Mouse (Mus musculus) embryonic fibroblast, embryonic 13.5 days (primary cell): ENCODE measurements around the gene Fermt3. TPM values are rescaled to one million over a fixed set of nuclear protein-coding genes. Genes with fewer than 3 reads are reported as not detected.

ENCODE experiments used
- H3K27ac ChIP-seq: 2 replicates; pipeline ENCODE4 v1.5.1; 2012; ENCODE audit warnings: low read length, control low read depth, inconsistent platforms; ENCODE audit not compliant: insufficient read depth
- H3K4me1 ChIP-seq: 2 replicates; pipeline ENCODE4 v1.6.1; 2011; ENCODE audit warnings: low read length; ENCODE audit not compliant: control insufficient read depth, insufficient read depth
- H3K4me3 ChIP-seq: 2 replicates; pipeline ENCODE4 v1.5.1; 2011; ENCODE audit warnings: mild to moderate bottlenecking, control low read depth, low read length; ENCODE audit not compliant: insufficient read depth
- CTCF ChIP-seq: IDR thresholded peaks from 2 replicates; pipeline ENCODE4 v1.5.1; 2011; ENCODE audit warnings: mild to moderate bottlenecking, control low read depth, low read length, moderate library complexity, borderline replicate concordance; ENCODE audit not compliant: insufficient read depth
- POLR2A ChIP-seq: IDR thresholded peaks from 2 replicates; pipeline ENCODE4 v1.6.1; 2011; ENCODE audit warnings: low read depth, mild to moderate bottlenecking, control low read depth, low read length, moderate library complexity
- polyA plus RNA-seq: library from polyadenylated mRNA; stranded (reverse); fragments of >200 nt; gene quantifications from 2 replicates; pipeline ENCODE4 v1.2.4, GENCODE M21; 2011; ENCODE audit warnings: low read depth; ENCODE audit not compliant: missing spikeins, insufficient read length

The Fermt3 gene
- polyA plus RNA-seq, 1 experiment, result 1.3 TPM

DNA sequence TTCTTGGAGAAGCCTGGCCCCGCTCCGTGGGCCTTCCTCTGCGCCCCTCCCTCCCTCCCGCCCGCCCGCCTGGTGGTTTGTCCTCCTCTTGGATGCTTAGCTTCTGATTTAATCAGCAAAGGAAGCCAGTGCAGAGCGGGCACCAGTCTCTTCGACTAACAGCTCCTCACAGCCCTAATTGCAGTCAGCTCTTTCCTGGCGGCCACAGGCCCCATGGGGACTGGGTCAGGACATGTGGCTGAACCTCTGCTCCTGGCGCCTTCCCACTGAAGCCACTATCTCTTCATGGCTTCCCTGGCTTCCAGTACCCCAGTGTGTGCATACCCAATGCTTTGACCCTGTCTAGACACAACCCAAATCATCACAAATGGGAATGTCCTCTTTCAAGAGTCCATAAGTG is 62.8 kb downstream of the Fermt3 start:
- TF ChIP-seq POLR2A (no peak), CTCF (no peak)
- Histone ChIP-seq H3K4me1 (peaks cover 7% of the 10 kb centered on the region), H3K27ac (no peak overlapping the region), H3K4me3 (no peak overlapping the region)

DNA sequence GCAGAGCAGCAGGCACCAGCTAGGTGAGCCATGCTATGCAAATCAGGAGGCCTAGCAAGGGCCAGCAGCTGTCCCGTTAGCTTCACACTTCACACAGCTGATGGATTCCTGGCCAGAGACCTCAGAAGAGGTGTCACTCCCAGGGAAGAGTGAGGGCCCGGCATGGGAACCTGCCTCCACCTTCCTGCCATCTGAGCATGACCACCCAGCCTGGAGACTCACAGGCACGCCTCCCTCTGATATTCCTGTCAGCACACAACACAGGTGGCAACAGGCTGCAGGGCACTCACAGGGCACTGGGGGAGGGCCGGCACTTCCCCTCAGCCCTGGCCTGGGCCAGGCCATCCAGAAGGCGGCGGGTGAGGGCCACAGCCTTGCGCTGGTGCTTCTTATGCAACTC is 63.8 kb downstream of the Fermt3 start:
- TF ChIP-seq CTCF (no peak), POLR2A (no peak)
- H3K27ac ChIP-seq, result no peak overlapping the region

GRCm38 (mm10) chr19:6954046-6954445 is 65.2 kb downstream of the Fermt3 start:
- Histone ChIP-seq H3K4me3 (no peak overlapping the region), H3K4me1 (peaks cover 7% of the 10 kb centered on the region), H3K27ac (no peak overlapping the region)
- TF ChIP-seq POLR2A (no peak), CTCF (peak; percentile 33; the same call in 1 of the 2 replicates)

More for the DNA sequence above, 63.8 kb downstream of the Fermt3 start:
- Histone ChIP-seq H3K4me3 (no peak overlapping the region), H3K4me1 (peaks cover 7% of the 10 kb centered on the region)

DNA sequence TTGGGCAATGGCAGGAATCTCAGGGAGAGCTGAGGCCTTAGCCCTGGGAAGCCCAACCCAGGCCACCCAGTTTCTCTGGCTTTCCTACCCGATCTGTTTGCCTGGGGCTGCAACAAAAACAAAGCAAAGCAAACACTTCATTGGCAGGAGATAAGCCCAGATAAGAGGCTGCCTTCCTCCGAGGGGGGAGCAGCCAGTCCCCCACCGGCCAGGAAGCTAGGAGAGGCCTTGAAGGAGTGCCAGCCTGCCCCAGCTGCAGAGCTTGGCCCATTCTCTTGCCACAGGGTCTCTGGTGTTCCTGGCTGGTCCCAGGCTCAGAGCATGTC is 66.6 kb downstream of the Fermt3 start:
- peaks cover 7% of the 10 kb centered on the region for H3K4me1 ChIP-seq
- H3K4me3 ChIP-seq, result no peak overlapping the region
- TF ChIP-seq CTCF (no peak), POLR2A (no peak)
- peak overlapping the region; percentile 94 for H3K27ac ChIP-seq

- peak overlapping the region; percentile 45 for H3K4me3 ChIP-seq
- H3K27ac ChIP-seq, result peak overlapping the region; percentile 94
- peaks cover 7% of the 10 kb centered on the region for H3K4me1 ChIP-seq
- no peak for TF ChIP-seq CTCF
- peak; percentile 10; the same call in 1 of the 2 replicates for TF ChIP-seq POLR2A
Observed at GRCm38 (mm10) chr19:6951994-6952711, 67.1 kb downstream of the Fermt3 start.

DNA sequence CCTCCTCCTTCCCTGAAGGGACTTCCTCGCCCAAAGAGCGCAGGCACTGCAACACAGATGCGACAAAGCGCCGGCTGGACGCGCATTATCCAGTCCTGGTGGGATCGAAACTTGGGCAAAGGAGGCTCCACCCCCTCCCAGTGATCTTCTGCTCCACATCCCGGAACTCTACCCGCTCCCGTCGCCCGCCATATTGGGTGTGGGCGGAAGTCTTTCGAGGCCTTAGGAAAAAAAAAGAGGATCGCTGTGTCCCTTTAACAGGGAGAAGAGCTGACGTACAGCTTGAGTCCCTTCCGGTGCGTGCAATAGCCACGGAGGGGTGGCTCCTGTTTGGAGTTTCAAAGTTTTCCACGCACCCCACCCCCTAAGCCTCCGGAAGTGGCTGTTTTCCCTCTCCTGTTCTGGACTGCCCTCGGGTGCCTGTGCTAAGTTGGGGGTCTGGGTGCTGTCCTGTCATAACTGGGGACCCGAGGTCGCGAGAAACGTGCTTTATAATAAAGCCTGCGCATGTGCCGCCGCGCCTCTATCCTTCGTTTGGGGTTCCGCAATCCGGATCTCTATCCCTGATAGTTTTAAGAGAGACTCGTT is 67.8 kb downstream of the Fermt3 start:
- peaks cover 7% of the 10 kb centered on the region for H3K4me1 ChIP-seq
- peak overlapping the region; percentile 71 for H3K4me3 ChIP-seq
- H3K27ac ChIP-seq, result peak overlapping the region; percentile 94
- TF ChIP-seq CTCF (no peak), POLR2A (peak; percentile 96)

DNA sequence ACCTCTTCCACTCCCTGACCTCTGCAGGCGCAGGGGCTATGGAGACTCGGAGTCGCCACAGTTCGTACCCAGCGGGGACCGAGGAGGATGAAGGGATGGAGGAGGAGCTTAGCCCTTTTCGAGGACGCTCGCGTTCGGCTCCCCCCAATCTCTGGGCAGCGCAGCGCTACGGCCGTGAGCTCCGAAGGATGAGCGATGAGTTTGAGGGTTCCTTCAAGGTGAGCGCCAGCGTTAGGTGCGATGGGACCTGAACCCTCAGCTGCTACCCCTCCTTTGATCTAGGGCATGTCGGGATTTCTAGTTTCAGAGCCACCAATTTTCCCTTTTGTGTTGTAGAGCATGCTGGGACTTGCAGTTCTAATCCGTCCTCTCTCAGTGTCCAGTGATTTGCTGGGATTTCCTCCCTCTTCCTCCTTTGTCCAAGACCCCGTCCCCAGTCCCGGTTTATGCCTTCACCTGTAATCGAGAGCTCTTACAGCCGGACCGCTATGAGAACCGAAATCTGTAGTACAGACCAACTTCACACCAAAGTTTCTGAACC is 68.6 kb downstream of the Fermt3 start:
- Histone ChIP-seq H3K4me1 (peaks cover 7% of the 10 kb centered on the region), H3K4me3 (peak overlapping the region; percentile 71), H3K27ac (peak overlapping the region; percentile 94)
- no peak for TF ChIP-seq CTCF
- peak; percentile 93 for TF ChIP-seq POLR2A

DNA sequence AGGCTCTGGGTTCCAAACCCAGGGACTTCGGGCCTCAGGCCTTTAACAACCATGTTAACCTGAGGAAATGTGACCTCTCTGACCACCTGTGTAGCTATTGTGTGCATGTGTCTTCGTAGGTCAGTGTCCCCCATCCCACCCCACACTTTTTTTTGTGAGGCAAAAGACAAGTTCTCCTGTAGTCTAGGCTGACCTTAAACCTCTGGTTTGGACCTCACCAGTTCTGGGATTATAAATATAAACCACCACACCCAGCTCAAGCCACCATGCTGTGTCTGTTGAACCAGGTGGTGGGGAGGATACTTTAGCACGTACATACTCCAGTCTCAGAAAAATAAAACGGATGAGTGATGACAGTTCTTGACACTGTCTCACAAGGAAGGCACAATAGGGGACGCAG is 69.3 kb downstream of the Fermt3 start:
- Histone ChIP-seq H3K27ac (no peak overlapping the region), H3K4me1 (peaks cover 7% of the 10 kb centered on the region), H3K4me3 (peak overlapping the region; percentile 71; the same call in 1 of the 2 replicates)
- TF ChIP-seq CTCF (no peak), POLR2A (no peak)

GRCm38 (mm10) chr19:6949532-6949931 is 69.7 kb downstream of the Fermt3 start:
- no peak overlapping the region for H3K4me3 ChIP-seq
- TF ChIP-seq CTCF (no peak), POLR2A (no peak; the same call in 1 of the 2 replicates)

More at GRCm38 (mm10) chr19:6949532-6949931, 69.7 kb downstream of the Fermt3 start:
- peaks cover 7% of the 10 kb centered on the region for H3K4me1 ChIP-seq
- no peak overlapping the region for H3K27ac ChIP-seq

Other genes starting within 250 kb of the Fermt3 start
- 32.6 and 36.8 TPM in 2 replicates for gene Rps6ka4, start 178.8 kb downstream of the Fermt3 start, polyA plus RNA-seq
- 0.18 TPM in 1 of 2 replicates, not detected in the other for gene Ccdc88b, start 161.3 kb downstream of the Fermt3 start, polyA plus RNA-seq
- gene Trmt112, start 109.8 kb downstream of the Fermt3 start, polyA plus RNA-seq, result 61.4 and 74.9 TPM in 2 replicates
- gene Prdx5, start 109.4 kb downstream of the Fermt3 start, polyA plus RNA-seq, result 161 and 235 TPM in 2 replicates
- 18.6 and 19.7 TPM in 2 replicates for gene Esrra, start 97.7 kb downstream of the Fermt3 start, polyA plus RNA-seq
- gene Catsperz, start 94.1 kb downstream of the Fermt3 start, polyA plus RNA-seq, result 0.57 TPM in 1 of 2 replicates, not detected in the other
- not detected in 2 replicates for gene Kcnk4, start 85.0 kb downstream of the Fermt3 start, polyA plus RNA-seq
- gene Bad, start 77.6 kb downstream of the Fermt3 start, polyA plus RNA-seq, result 31.0 and 40.3 TPM in 2 replicates
- gene Gpr137, start 77.0 kb downstream of the Fermt3 start, polyA plus RNA-seq, result 26.5 and 26.7 TPM in 2 replicates
- gene Ppp1r14b, start 44.5 kb downstream of the Fermt3 start, polyA plus RNA-seq, result 161 and 202 TPM in 2 replicates
- gene Plcb3, start 43.0 kb downstream of the Fermt3 start, polyA plus RNA-seq, result 56.2 and 69.3 TPM in 2 replicates
- 35.9 and 37.0 TPM in 2 replicates for gene Fkbp2, start 39.0 kb downstream of the Fermt3 start, polyA plus RNA-seq
- gene Vegfb, start 31.8 kb downstream of the Fermt3 start, polyA plus RNA-seq, result 24.5 and 29.6 TPM in 2 replicates
- gene Dnajc4, start 26.9 kb downstream of the Fermt3 start, polyA plus RNA-seq, result 15.0 and 22.2 TPM in 2 replicates
- 11.4 and 16.9 TPM in 2 replicates for gene Nudt22, start 23.4 kb downstream of the Fermt3 start, polyA plus RNA-seq
- 4.4 and 5.1 TPM in 2 replicates for gene Trpt1, start 23.3 kb downstream of the Fermt3 start, polyA plus RNA-seq
- gene Stip1, start 20.5 kb upstream of the Fermt3 start, polyA plus RNA-seq, result 192 and 195 TPM in 2 replicates
- gene Macrod1, start 37.3 kb upstream of the Fermt3 start, polyA plus RNA-seq, result 3.6 and 5.2 TPM in 2 replicates
- gene Flrt1, start 86.3 kb upstream of the Fermt3 start, polyA plus RNA-seq, result 5.3 and 6.4 TPM in 2 replicates
- gene Otub1, start 186.8 kb upstream of the Fermt3 start, polyA plus RNA-seq, result 116 and 134 TPM in 2 replicates
- gene Cox8a, start 198.1 kb upstream of the Fermt3 start, polyA plus RNA-seq, result 456 and 560 TPM in 2 replicates
- 23.4 and 24.8 TPM in 2 replicates for gene Naa40, start 221.7 kb upstream of the Fermt3 start, polyA plus RNA-seq
- gene Rcor2, start 247.9 kb upstream of the Fermt3 start, polyA plus RNA-seq, result 10.3 and 11.6 TPM in 2 replicates